Mouse (Mus musculus): ENCODE data around the gene Actl9. TPM values are rescaled to one million over a fixed set of nuclear protein-coding genes. Genes with fewer than 3 reads are reported as not detected.

Actl9 gene
- polyA plus RNA-seq, 1 experiment from 2014 or later, result not detected

DNA sequence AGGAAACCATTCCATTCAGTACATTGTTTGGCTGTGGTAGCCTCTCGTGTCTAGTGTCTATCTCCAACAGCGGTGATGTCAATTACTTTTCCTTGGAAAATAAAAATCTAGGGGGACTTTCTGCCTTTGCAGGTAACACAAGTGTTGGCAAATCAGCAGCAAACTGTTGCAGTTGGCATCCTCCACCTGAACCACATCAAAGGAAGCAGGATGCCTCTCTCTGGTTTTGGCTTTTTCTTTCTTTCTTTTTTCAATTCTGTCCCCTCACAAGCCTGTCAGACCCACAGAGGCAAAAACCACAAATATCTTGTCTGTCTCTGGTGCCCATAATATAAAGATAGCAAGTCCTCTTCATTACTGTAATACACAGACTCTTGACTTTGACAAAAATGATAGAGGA, 23.9 kb downstream of the Actl9 start:
- no peak overlapping the region for H3K9ac ChIP-seq (replicated peaks; ENCODE audit: low read length)
- ATAC-seq (replicated peaks; ENCODE audit: insufficient number of reproducible peaks, low FRiP score, low TSS enrichment, low read depth) (no peak), DNase-seq (ENCODE audit: low spot score) (no peak)
- H3K27ac ChIP-seq (replicated peaks; ENCODE audit: low read depth, low read length), result no peak overlapping the region
- no peak overlapping the region for H3K4me2 ChIP-seq (ENCODE audit: low read depth, low read length)
- no peaks in the 10 kb centered on the region for H3K4me1 ChIP-seq (ENCODE audit: control insufficient read depth, insufficient read depth, low read length)
- no peaks in the 10 kb centered on the region for H3K36me3 ChIP-seq (replicated peaks; ENCODE audit: control insufficient read depth, insufficient read depth, low read depth, low read length)
- no peak overlapping the region for H3K4me3 ChIP-seq (ENCODE audit: low read depth, low read length)
- H3K27me3 ChIP-seq (ENCODE audit: control insufficient read depth, insufficient read depth, low read length), result no peaks in the 10 kb centered on the region
- 83% methylated on average over 2 of the region's 2 CpGs for WGBS
- H3K9me3 ChIP-seq (replicated peaks; ENCODE audit: control insufficient read depth, low read length), result no peaks in the 10 kb centered on the region

DNA sequence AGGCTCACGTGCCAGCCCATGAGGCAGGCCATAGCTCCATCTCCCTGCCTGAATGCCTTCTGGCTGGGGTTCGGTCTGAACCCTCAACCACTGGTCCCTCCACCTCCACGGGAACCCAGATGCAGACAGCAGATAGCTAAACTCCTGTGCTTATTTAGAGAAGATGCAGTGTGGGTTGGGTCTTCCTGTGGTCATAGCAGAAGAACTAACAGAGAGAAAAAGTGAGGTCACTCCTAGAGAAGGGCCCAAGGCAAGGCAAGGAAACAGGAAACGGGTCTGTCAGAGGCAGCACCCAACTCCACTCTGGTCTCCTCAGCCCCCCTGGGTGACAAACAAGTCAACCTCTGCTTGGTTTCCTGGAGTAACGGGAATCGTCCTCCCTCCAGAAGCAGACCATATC, 38.5 kb downstream of the Actl9 start:
- DNase-seq (ENCODE audit: low spot score), result no peak
- H3K4me1 ChIP-seq (ENCODE audit: control insufficient read depth, insufficient read depth, low read length), result no peaks in the 10 kb centered on the region
- 67% methylated on average over 6 of the region's 6 CpGs for WGBS
- no peak overlapping the region for H3K4me2 ChIP-seq (ENCODE audit: low read depth, low read length)
- no peaks in the 10 kb centered on the region for H3K27me3 ChIP-seq (ENCODE audit: control insufficient read depth, insufficient read depth, low read length)
- H3K36me3 ChIP-seq (replicated peaks; ENCODE audit: control insufficient read depth, insufficient read depth, low read depth, low read length), result no peaks in the 10 kb centered on the region
- no peak overlapping the region for H3K9ac ChIP-seq (replicated peaks; ENCODE audit: low read length)
- no peak overlapping the region for H3K27ac ChIP-seq (replicated peaks; ENCODE audit: low read depth, low read length)
- no peak overlapping the region for H3K4me3 ChIP-seq (ENCODE audit: low read depth, low read length)
- no peaks in the 10 kb centered on the region for H3K9me3 ChIP-seq (replicated peaks; ENCODE audit: control insufficient read depth, low read length)
- ATAC-seq (replicated peaks; ENCODE audit: insufficient number of reproducible peaks, low FRiP score, low TSS enrichment, low read depth), result no peak

Other genes with a start within 250 kb of the Actl9 start
- gene Olfr239, start 241.6 kb upstream of the Actl9 start, polyA plus RNA-seq (2014; fragmentation: Nextera tagmentation; extraction: Ambion mirVana), result not detected in 2 replicates
- gene Olfr1564, start 211.2 kb upstream of the Actl9 start, polyA plus RNA-seq (2014; fragmentation: Nextera tagmentation; extraction: Ambion mirVana), result not detected in 2 replicates
- 23.5 and 23.7 TPM in 2 replicates for gene Zfp955a, start 177.8 kb upstream of the Actl9 start, polyA plus RNA-seq (2014; fragmentation: Nextera tagmentation; extraction: Ambion mirVana)
- 0.03 TPM in 1 of 2 replicates, not detected in the other for gene Olfr63, start 168.2 kb upstream of the Actl9 start, polyA plus RNA-seq (2014; fragmentation: Nextera tagmentation; extraction: Ambion mirVana)
- gene Zfp955b, start 143.4 kb upstream of the Actl9 start, polyA plus RNA-seq (2014; fragmentation: Nextera tagmentation; extraction: Ambion mirVana), result 9.3 and 9.7 TPM in 2 replicates
- 18.4 and 20.3 TPM in 2 replicates for gene Zfp81, start 74.0 kb upstream of the Actl9 start, polyA plus RNA-seq (2014; fragmentation: Nextera tagmentation; extraction: Ambion mirVana)
- 26.0 and 30.6 TPM in 2 replicates for gene Zfp101, start 38.3 kb upstream of the Actl9 start, polyA plus RNA-seq (2014; fragmentation: Nextera tagmentation; extraction: Ambion mirVana)
- gene Adamts10, start 91.3 kb downstream of the Actl9 start, polyA plus RNA-seq (2014; fragmentation: Nextera tagmentation; extraction: Ambion mirVana), result 36.1 and 38.9 TPM in 2 replicates
- 1.6 and 2.2 TPM in 2 replicates for gene Myo1f, start 122.8 kb downstream of the Actl9 start, polyA plus RNA-seq (2014; fragmentation: Nextera tagmentation; extraction: Ambion mirVana)
- gene Zfp414, start 196.2 kb downstream of the Actl9 start, polyA plus RNA-seq (2014; fragmentation: Nextera tagmentation; extraction: Ambion mirVana), result 53.3 and 60.0 TPM in 2 replicates
- 0.32 and 0.61 TPM in 2 replicates for gene Pram1, start 205.2 kb downstream of the Actl9 start, polyA plus RNA-seq (2014; fragmentation: Nextera tagmentation; extraction: Ambion mirVana)

All from embryonic facial prominence, embryonic 11.5 days (tissue).